Mouse (Mus musculus) MEL (cell line): ENCODE measurements around the gene Trnau1ap. TPM values are rescaled to one million over a fixed set of nuclear protein-coding genes. Genes with fewer than 3 reads are reported as not detected.

ENCODE experiments used
- DNase-seq: peaks from one replicate; pipeline ENCODE4 v3.0.0; 2011; ENCODE audit warnings: low read depth, low spot score
- H3K27ac ChIP-seq: 2 replicates; pipeline ENCODE4 v1.5.1; 2012; ENCODE audit warnings: low read depth, mild to moderate bottlenecking, control low read depth, low read length, moderate library complexity; ENCODE audit not compliant: control insufficient read depth
- H3K27me3 ChIP-seq, 2 experiments: fragments of 150-350 bp in 1 of 2; sonication (generic) in 1 of 2; 2 replicates each; pipeline ENCODE4 v1.6.1; 2012; ENCODE audit warnings: low read length in 2 of 2, mild to moderate bottlenecking in 2 of 2, improper control_type of control experiment in 1 of 2, moderate library complexity in 1 of 2; ENCODE audit not compliant: insufficient read depth in 2 of 2, control insufficient read depth in 1 of 2
- H3K36me3 ChIP-seq, 2 experiments: 2 replicates each; pipeline ENCODE4 v1.6.1; 2012 to 2014; ENCODE audit warnings: low read length in 2 of 2, improper control_type of control experiment in 1 of 2, inconsistent platforms in 1 of 2, mild to moderate bottlenecking in 1 of 2; ENCODE audit not compliant: insufficient read depth in 2 of 2, control insufficient read depth in 1 of 2
- H3K4me1 ChIP-seq, 2 experiments: fragments of 150-350 bp in 1 of 2; sonication (generic) in 1 of 2; 2 replicates each; pipeline ENCODE4 v1.6.1; 2012; ENCODE audit warnings: low read length in 2 of 2, improper control_type of control experiment in 1 of 2, mild to moderate bottlenecking in 1 of 2; ENCODE audit not compliant: insufficient read depth in 2 of 2, control insufficient read depth in 1 of 2
- H3K4me3 ChIP-seq, 2 experiments: fragments of 150-350 bp in 1 of 2; sonication (generic) in 1 of 2; 2 replicates each; pipeline ENCODE4 v1.5.1; 2012; ENCODE audit warnings: low read depth in 2 of 2, low read length in 2 of 2, mild to moderate bottlenecking in 2 of 2, moderate library complexity in 2 of 2, control low read depth in 1 of 2, improper control_type of control experiment in 1 of 2; ENCODE audit not compliant: control insufficient read depth in 1 of 2, insufficient read depth in 1 of 2
- H3K79me2 ChIP-seq: 2 replicates; pipeline ENCODE4 v1.6.1; 2012; ENCODE audit warnings: mild to moderate bottlenecking, low read length, moderate library complexity; ENCODE audit not compliant: control insufficient read depth, poor library complexity, insufficient read depth
- H3K9ac ChIP-seq: 2 replicates; pipeline ENCODE4 v1.6.1; 2012; ENCODE audit warnings: low read depth, mild to moderate bottlenecking, control low read depth, low read length, moderate library complexity; ENCODE audit not compliant: control insufficient read depth, poor library complexity, severe bottlenecking
- H3K9me3 ChIP-seq: fragments of 150-350 bp; sonication (generic); replicated peaks from 2 replicates; pipeline ENCODE4 v1.6.1; 2012; ENCODE audit warnings: mild to moderate bottlenecking, low read length, improper control_type of control experiment, moderate library complexity; ENCODE audit not compliant: insufficient read depth
- CHD2 ChIP-seq: IDR thresholded peaks from 2 replicates; pipeline ENCODE4 v1.6.1; 2011; ENCODE audit warnings: low read length, improper control_type of control experiment
- E2F4 ChIP-seq: IDR thresholded peaks from 2 replicates; pipeline ENCODE4 v1.6.1; 2011; ENCODE audit warnings: low read depth, low read length, improper control_type of control experiment, borderline replicate concordance
- ETS1 ChIP-seq: IDR thresholded peaks from 2 replicates; pipeline ENCODE4 v1.6.1; 2012; ENCODE audit warnings: low read depth, mild to moderate bottlenecking, inconsistent platforms, low read length, improper control_type of control experiment, moderate library complexity
- GABPA ChIP-seq: IDR thresholded peaks from 2 replicates; pipeline ENCODE4 v1.6.1; 2012; ENCODE audit warnings: low read depth, mild to moderate bottlenecking, inconsistent platforms, low read length, improper control_type of control experiment, moderate library complexity
- HCFC1 ChIP-seq: IDR thresholded peaks from 2 replicates; pipeline ENCODE4 v1.6.1; 2012; ENCODE audit warnings: low read depth, mild to moderate bottlenecking, inconsistent platforms, low read length, improper control_type of control experiment, moderate library complexity
- JUND ChIP-seq: IDR thresholded peaks from 2 replicates; pipeline ENCODE4 v1.6.1; 2011; ENCODE audit warnings: low read depth, mild to moderate bottlenecking, improper control_type of control experiment, low read length
- MAX ChIP-seq: IDR thresholded peaks from 2 replicates; pipeline ENCODE4 v1.6.1; 2011; ENCODE audit warnings: low read length, improper control_type of control experiment
- MAZ ChIP-seq: IDR thresholded peaks from 2 replicates; pipeline ENCODE4 v1.6.1; 2012; ENCODE audit warnings: low read depth, mild to moderate bottlenecking, inconsistent platforms, low read length, improper control_type of control experiment
- MEF2A ChIP-seq: IDR thresholded peaks from 2 replicates; pipeline ENCODE4 v1.6.1; 2014; ENCODE audit warnings: low read depth, mild to moderate bottlenecking, inconsistent platforms, low read length, improper control_type of control experiment; ENCODE audit not compliant: poor library complexity, insufficient replicate concordance, severe bottlenecking; ENCODE audit errors: extremely low read depth
- MXI1 ChIP-seq: IDR thresholded peaks from 2 replicates; pipeline ENCODE4 v1.6.1; 2011; ENCODE audit warnings: mild to moderate bottlenecking, low read depth, low read length, improper control_type of control experiment
- MYB ChIP-seq: IDR thresholded peaks from 2 replicates; pipeline ENCODE4 v1.6.1; 2011; ENCODE audit warnings: mild to moderate bottlenecking, low read depth, low read length, improper control_type of control experiment
- MYC ChIP-seq: IDR thresholded peaks from 2 replicates; pipeline ENCODE4 v1.6.1; 2011; ENCODE audit warnings: low read depth, mild to moderate bottlenecking, low read length, improper control_type of control experiment, moderate library complexity
- NELFE ChIP-seq: IDR thresholded peaks from 2 replicates; pipeline ENCODE4 v1.6.1; 2011; ENCODE audit warnings: low read depth, low read length, improper control_type of control experiment
- NRF1 ChIP-seq: IDR thresholded peaks from 2 replicates; pipeline ENCODE4 v1.6.1; 2014; ENCODE audit warnings: low read depth, mild to moderate bottlenecking, inconsistent platforms, low read length, improper control_type of control experiment, moderate library complexity; ENCODE audit not compliant: poor library complexity, insufficient read depth, severe bottlenecking
- POLR2A ChIP-seq, 2 experiments: IDR thresholded peaks; 2 replicates each; pipeline ENCODE4 v1.6.1; 2011 to 2012; ENCODE audit warnings: low read length in 2 of 2, mild to moderate bottlenecking in 2 of 2, control low read depth in 1 of 2, improper control_type of control experiment in 1 of 2, low read depth in 1 of 2, moderate library complexity in 1 of 2; ENCODE audit not compliant: control insufficient read depth in 1 of 2, insufficient read depth in 1 of 2, poor library complexity in 1 of 2
- POLR2AphosphoS5 ChIP-seq: IDR thresholded peaks from 2 replicates; pipeline ENCODE4 v1.6.1; 2012; ENCODE audit warnings: low read depth, borderline replicate concordance, mild to moderate bottlenecking, inconsistent platforms, low read length, moderate library complexity, mixed read lengths
- RAD21 ChIP-seq: IDR thresholded peaks from 2 replicates; pipeline ENCODE4 v1.6.1; 2011; ENCODE audit warnings: mild to moderate bottlenecking, low read depth, low read length, improper control_type of control experiment
- TAL1 ChIP-seq: IDR thresholded peaks from 2 replicates; pipeline ENCODE4 v1.6.1; 2012; ENCODE audit warnings: mild to moderate bottlenecking, inconsistent platforms, low read length, moderate library complexity, mixed read lengths
- TBP ChIP-seq: IDR thresholded peaks from 2 replicates; pipeline ENCODE4 v1.8.0; 2011; ENCODE audit warnings: low read depth, low read length, improper control_type of control experiment
- USF2 ChIP-seq, 2 experiments: IDR thresholded peaks; 2 replicates each; pipeline ENCODE4 v1.6.1; 2011 to 2012; ENCODE audit warnings: improper control_type of control experiment in 2 of 2, low read length in 2 of 2, borderline replicate concordance in 1 of 2, inconsistent platforms in 1 of 2, low read depth in 1 of 2, mild to moderate bottlenecking in 1 of 2; ENCODE audit not compliant: insufficient read depth in 1 of 2
- ZNF384 ChIP-seq: IDR thresholded peaks from 2 replicates; pipeline ENCODE4 v1.6.1; 2012; ENCODE audit warnings: low read depth, mild to moderate bottlenecking, inconsistent platforms, low read length, improper control_type of control experiment
- polyA plus RNA-seq, 2 experiments: library from polyadenylated mRNA; stranded (reverse) in 1 of 2; unstranded in 1 of 2; fragments of >175 nt in 1 of 2; fragments of >200 nt in 1 of 2; gene quantifications; 2 replicates each; pipeline versions ENCODE4 v1.2.1 to v1.2.4; 2012; ENCODE audit warnings: low replicate concordance in 2 of 2, low read depth in 1 of 2; ENCODE audit not compliant: insufficient read length in 2 of 2, insufficient read depth in 1 of 2, missing spikeins in 1 of 2
- total RNA-seq: library from RNA; depleted of rRNA; stranded (reverse); fragments of 300-350 nt; gene quantifications from 2 replicates; pipeline ENCODE4 v1.2.3, GENCODE M21; 2012

The Trnau1ap gene
- total and polyA plus RNA-seq, 3 experiments, result 102 to 117 TPM; not detected in 1

DNA sequence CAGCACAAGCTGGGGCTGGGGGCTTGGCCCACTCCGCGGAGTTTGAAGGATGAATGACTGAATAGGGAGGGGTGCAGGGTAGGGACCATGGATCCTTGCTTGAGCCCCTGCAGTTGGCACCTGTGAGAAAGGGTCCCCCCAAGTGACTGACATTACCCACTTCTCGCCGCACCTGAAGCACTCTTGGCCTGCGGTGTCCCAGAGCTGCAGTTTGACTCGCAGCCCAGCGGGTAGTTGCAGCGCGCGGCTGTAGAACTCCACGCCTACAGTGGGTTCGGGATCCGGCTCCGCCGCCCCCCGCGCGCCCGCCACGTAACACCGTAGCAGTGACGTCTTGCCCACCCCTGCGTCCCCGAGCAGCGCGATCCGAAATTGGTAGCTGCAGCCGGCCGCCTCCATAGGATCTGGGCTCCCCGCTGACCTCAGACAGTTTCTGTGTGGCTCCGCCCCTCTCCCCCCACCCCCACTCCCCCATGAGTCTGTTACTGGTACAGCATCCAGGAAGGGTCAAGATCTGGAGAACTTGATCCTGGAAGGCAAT, 26.3 kb downstream of the Trnau1ap start, which contains the start of gene Rab42:
Gene Rab42, minus strand, starts transcription at position 447 of the 541 bp plus-strand sequence.
- Histone ChIP-seq H3K27me3 (no peaks in the 10 kb centered on the region), H3K4me3 (peak within 1 kb of the TSS; percentile 60), H3K4me1 (peaks cover 0 to 26% of the 10 kb centered on the region in 2 experiments; a peak in 2 of 4 replicates), H3K36me3 (peaks cover 0 to 12% of the 10 kb centered on the region in 2 experiments; a peak in 2 of 4 replicates), H3K9me3 (no peaks in the 10 kb centered on the region), H3K79me2 (no peaks in the 10 kb centered on the region), H3K9ac (peak within 1 kb of the TSS; percentile 61), H3K27ac (peak within 1 kb of the TSS; percentile 37)
- TF ChIP-seq JUND (no peak), MYB (no peak), NRF1 (no peak), E2F4 (no peak), GABPA (no peak), POLR2A (IDR thresholded peaks at IDR 0.05; ENCODE audit: control insufficient read depth in 1 of 2, insufficient read depth in 1 of 2, low read depth in 1 of 2, low read length in 2 of 2, poor library complexity in 1 of 2) (peak in 1 of 2 experiments; percentile 34; a peak in 1 of 4 replicates)
- DNase-seq, result peak; percentile 76

DNA sequence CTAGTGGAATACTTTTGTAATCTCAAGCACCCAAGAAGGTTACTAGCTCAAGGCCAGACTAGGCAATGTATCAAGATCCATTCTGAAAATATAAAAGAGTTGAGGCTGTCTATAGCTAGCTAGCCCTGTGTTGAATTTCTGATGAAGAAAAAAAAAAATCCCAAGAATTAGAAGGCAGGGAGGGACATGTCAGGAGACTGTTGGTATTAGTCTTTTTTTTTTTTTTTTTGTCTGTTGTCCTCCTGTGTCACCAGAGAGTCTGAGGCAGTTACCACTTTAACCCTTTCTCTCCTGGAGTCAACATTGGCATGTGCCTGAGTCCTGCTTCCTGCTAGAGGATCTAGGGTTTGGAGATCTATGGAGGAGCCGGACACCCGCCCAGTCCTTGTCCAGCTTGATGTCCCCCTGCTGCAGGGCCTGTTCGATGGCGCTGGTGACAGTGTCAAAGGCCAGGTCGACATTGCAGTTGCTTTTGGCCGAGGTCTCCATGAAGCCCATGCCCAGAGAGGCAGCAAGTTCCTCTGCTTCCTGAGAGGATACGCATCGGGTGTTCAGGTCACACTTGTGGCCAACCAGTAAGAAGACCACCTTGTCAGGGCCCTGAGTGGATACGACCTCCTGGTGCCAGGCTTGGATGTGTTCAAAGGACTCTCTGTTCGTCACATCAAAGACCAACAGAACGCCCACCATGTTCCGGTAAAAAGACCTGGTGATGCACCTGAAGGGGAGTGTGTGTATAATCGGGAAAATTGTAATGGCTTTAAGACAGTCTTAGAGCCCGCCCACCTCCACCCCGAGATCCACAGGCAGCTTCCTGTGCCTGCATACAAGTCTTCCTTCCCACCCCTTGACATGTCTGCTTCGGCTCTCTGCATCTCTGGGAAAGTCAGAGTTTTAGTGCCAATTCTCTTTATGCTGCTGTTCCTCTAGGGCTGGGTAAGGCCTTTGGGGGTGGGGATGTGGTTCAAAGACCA, 27.1 kb downstream of the Trnau1ap start:
- TF ChIP-seq MAX, result no peak
- no peak for TF ChIP-seq MAZ
- TF ChIP-seq TAL1, result no peak
- peak; percentile 23; the same call in 1 of the 2 replicates for TF ChIP-seq NELFE
- peak; percentile 55 for TF ChIP-seq ZNF384
- TF ChIP-seq POLR2AphosphoS5, result no peak
- no peak for TF ChIP-seq CHD2
- no peak for TF ChIP-seq ETS1
- TF ChIP-seq MYC, result no peak
- TF ChIP-seq MEF2A, result no peak
- no peak for TF ChIP-seq USF2 (IDR thresholded peaks at IDR 0.05; ENCODE audit: borderline replicate concordance in 1 of 2, insufficient read depth in 1 of 2, low read depth in 1 of 2, low read length in 2 of 2)
- no peak for TF ChIP-seq RAD21
- no peak for TF ChIP-seq HCFC1
- TF ChIP-seq TBP, result no peak
- TF ChIP-seq MXI1, result 0 out of 2 replicates have a peak, but pooled peaks have one; percentile 24
- TF ChIP-seq, all 39 proteins: peak for 3
- no peaks in the 10 kb centered on the region for H3K79me2 ChIP-seq
- DNase-seq, result peak; percentile 59
- no peaks in the 10 kb centered on the region for H3K27me3 ChIP-seq
- H3K4me3 ChIP-seq, result peak overlapping the region; percentile 60
- peaks cover 0 to 26% of the 10 kb centered on the region in 2 experiments; a peak in 2 of 4 replicates for H3K4me1 ChIP-seq
- no peaks in the 10 kb centered on the region for H3K9me3 ChIP-seq
- peaks cover 0 to 12% of the 10 kb centered on the region in 2 experiments; a peak in 2 of 4 replicates for H3K36me3 ChIP-seq
- H3K27ac ChIP-seq, result peak overlapping the region; percentile 22; the same call in 1 of the 2 replicates
- H3K9ac ChIP-seq, result peak overlapping the region; percentile 61
